Mouse (Mus musculus): ENCODE data around the gene Nxt1. TPM values are rescaled to one million over a fixed set of nuclear protein-coding genes. Genes with fewer than 3 reads are reported as not detected.
A peak's percentile ranks its signal among the peaks of the same experiment; 100 is the strongest.

Gene Nxt1
- 62.4 and 72.9 TPM in 2 replicates for polyA plus RNA-seq (2015; fragmentation: Nextera tagmentation; extraction: Ambion mirVana)

DNA sequence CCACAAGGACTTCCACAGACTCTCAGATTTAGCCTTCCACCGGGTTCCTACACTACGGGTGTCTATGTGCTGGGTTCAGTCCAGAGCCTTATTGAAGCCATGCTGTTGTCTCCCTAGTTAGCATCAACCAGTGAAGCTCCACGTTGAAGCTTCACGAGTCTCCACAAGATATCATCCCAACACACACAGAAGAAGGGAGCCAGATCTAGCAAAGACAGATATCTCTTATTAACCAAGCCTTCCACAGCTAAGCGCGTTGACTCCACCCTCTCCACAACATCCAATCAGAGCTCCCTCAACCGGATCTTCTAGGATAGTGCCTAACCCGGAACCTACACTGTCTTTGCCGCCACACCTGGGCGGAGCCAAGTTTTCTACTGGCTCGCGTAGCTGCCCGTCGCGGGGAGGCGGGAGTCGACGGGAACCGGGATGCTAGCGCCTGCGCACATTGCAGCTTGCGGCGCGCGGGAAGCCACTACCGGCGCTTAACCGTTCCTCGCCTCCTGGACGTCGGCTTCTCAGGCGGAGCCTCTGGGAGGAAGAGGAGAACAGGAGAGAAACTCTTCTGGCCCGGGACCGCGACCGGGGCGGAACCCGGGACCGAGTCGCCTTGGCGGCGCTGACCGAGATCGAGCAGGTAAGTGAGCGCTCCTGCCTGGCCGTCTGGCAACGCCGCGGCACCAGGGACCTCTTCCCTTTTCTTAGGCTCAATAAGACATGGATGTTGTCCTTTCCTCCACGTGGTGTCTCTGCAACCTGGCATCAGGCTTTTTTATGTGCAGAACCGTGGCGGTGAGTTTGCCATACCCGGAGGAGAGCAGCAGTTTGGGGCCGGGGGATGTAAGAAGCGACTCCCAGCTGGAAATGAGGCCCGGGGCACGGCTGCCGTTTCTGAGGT lies at the start of gene Nxt1:
Gene Nxt1 (plus strand): TSS at position 403 of the 898 bp plus-strand sequence.
- peaks cover 31% of the 10 kb centered on the region for H3K4me1 ChIP-seq
- peak within 1 kb of the TSS; percentile 77 for H3K4me2 ChIP-seq (replicated peaks)
- peak within 1 kb of the TSS; percentile 64 for H3K4me3 ChIP-seq
- peak within 1 kb of the TSS; percentile 81 for H3K27ac ChIP-seq (replicated peaks)
- H3K36me3 ChIP-seq = peaks cover 14% of the 10 kb centered on the region
- WGBS = under 1% methylated on average over 58 of the region's 58 CpGs
- no peaks in the 10 kb centered on the region for H3K27me3 ChIP-seq
- peak within 1 kb of the TSS; percentile 73 for H3K9ac ChIP-seq (replicated peaks)
- ATAC-seq (replicated peaks) = peak; percentile 100
- H3K9me3 ChIP-seq = no peaks in the 10 kb centered on the region

DNA sequence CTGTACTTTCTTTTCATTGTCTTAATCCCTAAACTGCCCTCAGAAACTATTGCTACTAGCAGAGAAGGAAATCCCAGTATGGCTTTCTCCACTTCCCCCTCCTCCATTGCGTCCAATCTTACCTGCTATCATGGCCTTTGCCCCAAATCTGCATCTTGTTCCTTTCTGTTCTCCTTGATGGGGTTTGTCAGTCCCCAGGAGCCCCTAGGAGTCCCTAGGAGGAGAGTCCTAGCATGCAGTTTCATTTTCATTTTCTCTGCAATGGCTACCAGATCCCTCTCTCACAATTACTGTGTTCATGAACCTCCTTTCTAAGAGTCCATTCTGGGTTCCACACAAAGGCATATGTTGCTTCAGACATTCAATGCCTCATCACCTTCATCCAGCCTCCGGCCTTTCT lies 49.3 kb upstream of the Nxt1 start:
- no peak overlapping the region for H3K27ac ChIP-seq (replicated peaks)
- no peak for ATAC-seq (replicated peaks)
- no peak overlapping the region for H3K9ac ChIP-seq (replicated peaks)
- WGBS = 86% methylated on average over 2 of the region's 2 CpGs
- no peaks in the 10 kb centered on the region for H3K27me3 ChIP-seq
- H3K36me3 ChIP-seq = no peaks in the 10 kb centered on the region
- no peak overlapping the region for H3K4me2 ChIP-seq (replicated peaks)
- no peaks in the 10 kb centered on the region for H3K9me3 ChIP-seq
- H3K4me1 ChIP-seq = no peaks in the 10 kb centered on the region
- H3K4me3 ChIP-seq = no peak overlapping the region

DNA sequence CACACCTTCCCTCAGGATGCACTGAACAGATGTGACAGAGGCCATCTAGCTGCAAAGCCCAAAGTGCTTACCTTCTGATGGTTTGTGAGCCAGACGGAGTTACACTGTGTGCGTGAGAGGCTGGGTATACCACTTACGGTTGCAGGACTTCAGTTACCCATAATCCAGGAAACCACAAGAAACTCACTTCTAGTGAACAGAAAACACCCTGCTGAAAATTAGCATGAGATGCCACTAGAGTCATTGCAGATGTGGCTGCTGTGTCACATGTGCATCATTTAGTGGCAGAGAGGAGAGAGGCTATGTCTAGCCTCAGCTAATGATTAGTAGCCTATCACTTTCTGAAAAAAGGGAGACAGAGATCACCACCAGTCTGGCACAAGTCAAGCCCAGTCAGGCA lies 47.9 kb upstream of the Nxt1 start:
- ATAC-seq (replicated peaks) = no peak
- H3K9ac ChIP-seq (replicated peaks) = no peak overlapping the region
- H3K4me1 ChIP-seq = no peaks in the 10 kb centered on the region
- no peaks in the 10 kb centered on the region for H3K27me3 ChIP-seq
- H3K4me2 ChIP-seq (replicated peaks) = no peak overlapping the region
- no peaks in the 10 kb centered on the region for H3K36me3 ChIP-seq
- no peaks in the 10 kb centered on the region for H3K9me3 ChIP-seq
- WGBS = 90% methylated on average over 3 of the region's 3 CpGs
- H3K27ac ChIP-seq (replicated peaks) = no peak overlapping the region
- H3K4me3 ChIP-seq = no peak overlapping the region

DNA sequence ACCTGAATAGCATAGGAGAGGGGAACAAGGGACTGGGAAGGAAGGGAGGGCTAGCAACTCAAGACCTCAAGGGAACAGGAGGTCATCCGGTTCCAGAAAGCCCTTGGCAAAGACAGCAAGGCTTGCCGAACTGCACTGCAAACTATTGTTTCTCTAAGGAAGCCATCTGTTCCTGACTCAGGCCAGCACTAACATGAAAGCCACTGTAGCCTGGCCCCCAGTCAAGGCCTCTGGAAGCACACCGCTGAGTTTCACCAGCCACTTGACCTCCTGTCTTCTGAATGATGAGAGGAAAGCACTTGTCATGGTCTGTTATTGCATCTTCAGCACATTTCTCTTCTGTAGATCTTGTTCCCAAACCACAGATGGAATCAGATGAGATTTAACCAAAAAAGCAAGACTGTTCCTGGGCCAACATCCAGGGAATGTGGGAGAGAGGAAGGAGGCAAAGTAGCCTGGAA lies 45.4 kb upstream of the Nxt1 start:
- 85% methylated on average over 3 of the region's 3 CpGs for WGBS

DNA sequence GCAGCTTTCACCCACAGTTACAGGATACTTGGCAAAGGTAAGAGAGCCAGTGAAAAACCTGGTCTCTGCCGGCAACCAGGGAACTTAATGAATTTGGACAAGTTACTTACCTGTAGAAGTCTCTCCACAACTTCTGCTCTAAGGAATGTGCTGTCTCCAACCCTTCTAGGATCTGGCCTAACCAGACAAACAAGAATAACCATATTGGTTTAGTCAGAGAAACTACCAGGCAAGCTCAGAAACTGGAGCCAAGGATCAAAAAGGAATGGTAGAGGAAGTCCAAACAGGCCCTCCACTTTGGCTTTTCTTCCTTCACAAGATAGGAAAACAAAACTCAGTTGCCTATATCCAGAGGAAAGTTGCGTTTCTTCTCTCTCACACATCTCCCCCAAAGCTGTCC lies 41.4 kb upstream of the Nxt1 start:
- no peak overlapping the region for H3K27ac ChIP-seq (replicated peaks)
- no peaks in the 10 kb centered on the region for H3K9me3 ChIP-seq
- no peak overlapping the region for H3K9ac ChIP-seq (replicated peaks)
- no peaks in the 10 kb centered on the region for H3K27me3 ChIP-seq
- WGBS = 85% methylated on average over 2 of the region's 2 CpGs
- no peaks in the 10 kb centered on the region for H3K4me1 ChIP-seq
- H3K36me3 ChIP-seq = no peaks in the 10 kb centered on the region
- H3K4me3 ChIP-seq = no peak overlapping the region
- no peak for ATAC-seq (replicated peaks)
- no peak overlapping the region for H3K4me2 ChIP-seq (replicated peaks)

More for the DNA sequence above, 45.4 kb upstream of the Nxt1 start:
- Histone ChIP-seq H3K4me3 (no peak overlapping the region), H3K36me3 (no peaks in the 10 kb centered on the region), H3K4me2 (replicated peaks) (no peak overlapping the region), H3K27ac (replicated peaks) (no peak overlapping the region), H3K4me1 (no peaks in the 10 kb centered on the region), H3K9ac (replicated peaks) (no peak overlapping the region), H3K27me3 (no peaks in the 10 kb centered on the region), H3K9me3 (no peaks in the 10 kb centered on the region)
- no peak for ATAC-seq (replicated peaks)

DNA sequence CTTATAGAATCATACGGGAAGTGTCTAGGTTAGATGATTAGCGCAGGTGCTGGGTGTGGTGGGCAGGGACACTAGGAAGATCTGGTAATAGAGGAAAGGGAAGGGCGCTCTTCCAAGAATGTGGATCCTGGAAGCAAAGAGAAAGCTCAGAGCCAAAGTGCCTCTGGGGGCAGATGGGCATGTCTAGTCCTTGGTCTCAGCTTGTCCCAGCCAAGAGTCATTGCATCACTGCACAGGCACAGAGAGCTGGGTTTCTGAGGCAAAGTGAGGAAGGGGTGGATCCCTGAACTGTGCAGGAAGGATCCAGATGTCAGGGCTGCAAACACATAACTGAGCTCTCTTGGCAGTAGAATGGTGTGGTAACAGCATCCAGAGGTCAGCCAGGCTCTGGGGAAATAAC lies 40.8 kb upstream of the Nxt1 start:
- ATAC-seq (replicated peaks) = no peak
- 100% methylated on average over 3 of the region's 3 CpGs for WGBS
- no peak overlapping the region for H3K9ac ChIP-seq (replicated peaks)

DNA sequence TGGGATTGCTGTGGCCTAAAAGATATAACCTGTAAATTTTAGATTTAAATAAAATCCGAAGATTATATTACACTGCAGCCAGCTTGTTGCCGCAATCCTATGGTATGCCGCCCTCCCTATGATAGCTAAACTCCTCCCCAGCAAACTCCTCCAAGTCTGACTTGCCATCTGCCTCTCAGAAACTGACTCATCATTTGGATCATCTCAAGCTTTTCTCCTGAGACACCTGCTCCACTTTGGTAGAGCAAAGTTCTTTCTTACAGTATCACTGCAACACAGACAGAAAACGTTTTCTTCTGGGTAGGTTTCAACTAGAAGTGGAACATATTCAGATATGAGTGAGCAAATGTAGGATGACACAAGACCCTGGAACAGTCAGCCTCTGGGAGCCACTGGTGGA lies 37.9 kb upstream of the Nxt1 start:
- ATAC-seq (replicated peaks) = no peak
- 81% methylated on average over 4 of the region's 4 CpGs for WGBS
- H3K4me1 ChIP-seq = no peaks in the 10 kb centered on the region

More for the DNA sequence above, 40.8 kb upstream of the Nxt1 start:
- Histone ChIP-seq H3K4me3 (no peak overlapping the region), H3K27me3 (no peaks in the 10 kb centered on the region), H3K9me3 (no peaks in the 10 kb centered on the region), H3K4me2 (replicated peaks) (no peak overlapping the region), H3K4me1 (no peaks in the 10 kb centered on the region), H3K36me3 (no peaks in the 10 kb centered on the region), H3K27ac (replicated peaks) (no peak overlapping the region)

DNA sequence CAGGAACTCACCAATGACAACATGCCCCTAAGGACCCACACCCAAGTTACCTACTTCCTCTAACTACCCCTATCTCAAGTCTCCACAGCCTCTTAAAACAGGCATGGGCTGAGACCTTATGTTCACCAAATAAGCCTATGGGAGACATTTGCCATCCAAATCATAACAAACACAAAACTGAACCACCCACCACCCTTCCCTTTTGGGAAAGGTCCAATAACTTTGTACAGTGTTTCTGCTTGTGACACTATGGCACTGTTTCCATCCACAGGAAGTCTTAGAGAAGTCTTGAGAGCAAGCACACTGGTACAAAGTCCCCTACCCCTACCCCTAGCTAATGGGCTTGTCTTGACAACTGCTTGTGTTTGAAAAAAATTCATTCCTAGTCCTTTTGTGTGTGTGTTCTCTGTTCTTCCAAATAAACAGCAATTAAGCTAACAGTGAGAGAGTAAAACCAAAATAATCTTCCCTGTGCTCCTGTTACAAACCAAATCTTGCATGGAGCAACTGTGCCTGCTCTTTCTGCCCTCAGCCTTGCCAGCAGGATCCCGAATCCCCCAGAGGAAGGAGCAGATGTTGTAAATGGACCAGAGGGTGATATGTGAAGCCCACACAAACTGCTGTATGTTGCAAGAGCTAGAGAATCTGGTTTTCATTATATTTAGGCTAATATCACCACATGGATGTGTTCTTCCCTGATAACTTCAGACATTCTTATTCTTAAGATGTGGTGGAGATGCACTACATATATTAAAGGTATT lies 29.6 kb upstream of the Nxt1 start:
- Histone ChIP-seq H3K4me3 (no peak overlapping the region), H3K4me1 (no peaks in the 10 kb centered on the region), H3K27ac (replicated peaks) (no peak overlapping the region), H3K9me3 (no peaks in the 10 kb centered on the region), H3K4me2 (replicated peaks) (no peak overlapping the region), H3K27me3 (no peaks in the 10 kb centered on the region), H3K9ac (replicated peaks) (no peak overlapping the region), H3K36me3 (no peaks in the 10 kb centered on the region)
- no peak for ATAC-seq (replicated peaks)
- WGBS = 53% methylated on average over 1 of the region's 1 CpGs

More for the DNA sequence above, 37.9 kb upstream of the Nxt1 start:
- H3K27me3 ChIP-seq = no peaks in the 10 kb centered on the region
- no peaks in the 10 kb centered on the region for H3K36me3 ChIP-seq
- no peak overlapping the region for H3K9ac ChIP-seq (replicated peaks)
- H3K4me2 ChIP-seq (replicated peaks) = no peak overlapping the region
- H3K9me3 ChIP-seq = no peaks in the 10 kb centered on the region
- H3K4me3 ChIP-seq = no peak overlapping the region
- H3K27ac ChIP-seq (replicated peaks) = no peak overlapping the region

DNA sequence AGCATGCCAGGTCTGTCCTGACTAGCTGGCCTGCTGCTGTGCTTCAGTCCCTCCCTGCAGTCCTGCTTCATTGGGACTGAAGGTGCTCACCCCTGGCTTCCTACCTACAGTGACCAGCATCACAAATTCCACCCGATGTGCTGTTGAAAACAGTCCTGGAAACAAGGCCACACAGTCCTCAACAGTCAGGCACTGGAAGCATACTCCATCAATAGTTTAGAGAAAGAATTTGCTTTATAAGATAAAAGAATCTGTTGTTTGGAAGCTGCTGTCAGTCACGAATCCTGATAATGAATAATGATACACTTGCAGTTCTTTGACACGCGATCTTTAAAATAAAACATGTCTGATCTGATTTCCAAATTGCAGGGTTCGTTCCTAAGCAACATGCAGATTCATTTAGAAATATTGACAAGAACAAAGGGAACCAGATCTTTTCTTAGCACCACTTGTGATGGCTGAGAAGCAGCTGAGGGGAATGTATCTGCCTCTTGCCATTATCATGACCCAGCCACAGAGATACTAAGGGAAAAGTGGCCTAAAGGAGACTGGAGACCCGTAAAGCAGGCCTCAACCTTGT lies 27.9 kb upstream of the Nxt1 start:
- no peak overlapping the region for H3K4me2 ChIP-seq (replicated peaks)
- no peaks in the 10 kb centered on the region for H3K4me1 ChIP-seq
- ATAC-seq (replicated peaks) = peak; percentile 80
- WGBS = 62% methylated on average over 6 of the region's 6 CpGs
- no peak overlapping the region for H3K4me3 ChIP-seq
- no peaks in the 10 kb centered on the region for H3K9me3 ChIP-seq
- no peaks in the 10 kb centered on the region for H3K27me3 ChIP-seq
- no peak overlapping the region for H3K9ac ChIP-seq (replicated peaks)
- H3K36me3 ChIP-seq = no peaks in the 10 kb centered on the region
- peak overlapping the region; percentile 61 for H3K27ac ChIP-seq (replicated peaks)

DNA sequence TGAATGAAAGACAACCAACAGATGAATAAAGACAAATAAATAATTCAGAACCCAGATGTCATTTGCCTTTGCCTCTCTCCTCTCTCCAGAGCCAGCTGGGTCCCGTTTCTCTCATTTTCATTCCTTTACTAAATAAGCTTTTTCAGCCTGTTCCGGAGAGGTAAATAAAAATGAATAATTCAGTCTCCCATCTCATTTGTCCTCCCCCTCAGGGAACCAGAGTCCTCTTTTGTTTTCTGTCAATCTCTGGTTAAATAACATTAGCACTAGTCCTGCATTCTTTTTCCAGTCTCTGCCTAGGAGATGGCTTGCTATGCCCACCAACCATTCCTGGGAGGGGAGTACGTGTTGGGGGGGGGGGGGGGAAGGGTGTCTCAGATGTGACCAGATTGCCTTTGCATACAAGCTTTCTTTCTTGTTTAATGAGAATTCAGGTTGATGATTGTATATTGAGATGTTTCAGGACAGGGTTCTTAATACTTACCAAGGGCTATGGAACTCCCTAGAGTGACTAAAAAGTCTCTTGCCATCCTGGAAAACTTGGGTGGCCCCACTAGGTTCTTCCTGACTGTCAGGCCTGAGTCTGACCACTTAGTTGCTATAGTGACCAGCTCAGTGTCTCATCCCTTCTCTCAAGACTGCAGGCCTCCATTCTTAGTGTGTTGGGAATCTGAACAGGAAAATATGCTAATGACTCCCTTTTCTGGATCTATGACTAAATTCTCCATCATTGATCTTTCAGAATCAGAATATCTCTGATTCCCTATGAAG lies 21.6 kb upstream of the Nxt1 start:
- H3K4me2 ChIP-seq (replicated peaks) = no peak overlapping the region
- H3K9ac ChIP-seq (replicated peaks) = no peak overlapping the region
- H3K4me3 ChIP-seq = no peak overlapping the region
- WGBS = 5% methylated on average over 3 of the region's 3 CpGs
- H3K9me3 ChIP-seq = no peaks in the 10 kb centered on the region
- no peak overlapping the region for H3K27ac ChIP-seq (replicated peaks)
- peak; percentile 46; the same call in 1 of the 2 replicates for ATAC-seq (replicated peaks)
- peaks cover 6% of the 10 kb centered on the region for H3K4me1 ChIP-seq
- no peaks in the 10 kb centered on the region for H3K36me3 ChIP-seq
- H3K27me3 ChIP-seq = no peaks in the 10 kb centered on the region

DNA sequence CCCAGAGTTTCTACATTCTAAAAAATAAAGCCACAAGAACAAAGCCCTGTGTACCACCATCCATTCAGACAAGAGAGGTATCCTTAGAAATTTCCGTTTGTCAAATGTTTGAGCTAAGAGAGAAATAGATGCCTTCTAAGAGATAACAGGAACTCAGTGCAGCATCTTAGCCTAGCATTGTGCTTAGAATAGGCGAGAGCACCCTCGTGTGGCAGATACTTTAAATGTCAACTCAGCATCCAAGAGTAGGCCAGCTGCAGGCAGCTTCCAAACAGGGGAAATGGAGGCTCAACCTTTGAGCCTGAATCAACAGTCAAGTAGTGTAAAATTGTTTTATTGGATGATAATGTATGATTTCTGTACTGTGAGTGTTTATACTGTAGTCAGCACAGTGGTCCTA lies 17.4 kb upstream of the Nxt1 start:
- Histone ChIP-seq H3K27ac (replicated peaks) (no peak overlapping the region), H3K4me2 (replicated peaks) (no peak overlapping the region), H3K9ac (replicated peaks) (no peak overlapping the region), H3K36me3 (no peaks in the 10 kb centered on the region), H3K27me3 (no peaks in the 10 kb centered on the region), H3K4me3 (no peak overlapping the region), H3K4me1 (peaks cover 6% of the 10 kb centered on the region), H3K9me3 (no peaks in the 10 kb centered on the region)
- peak; percentile 91 for ATAC-seq (replicated peaks)
- WGBS = under 1% methylated on average over 3 of the region's 3 CpGs
